19 mouse cellular contexts compared by ENCODE assay signal in genomic region chr10:80717281-80717680, GRCm38 (mm10).
"Had no signal": no experiment of that assay in that cellular context is flagged by ENCODE, and none has a peak within 500 bp of the region (broad histone marks: within the 10 kb centered on the region; RNA-seq: fewer than 3 reads in every experiment).

No protein-coding gene starts in this region.

- H3K27ac ChIP-seq: kidney, postnatal 0 days; left cerebral cortex, adult 2 months; liver, embryonic 14.5 days; lung, embryonic 15.5 days; neural tube, embryonic 12.5 days; neural tube, embryonic 15.5 days; stomach, postnatal 0 days had no signal

- H3K4me3 ChIP-seq: left cerebral cortex, adult 2 months; lung, embryonic 15.5 days; neural tube, embryonic 12.5 days; neural tube, embryonic 15.5 days had no signal

- H3K9me3 ChIP-seq: lung, embryonic 15.5 days; neural tube, embryonic 12.5 days; neural tube, embryonic 15.5 days had no signal

- DNase-seq: kidney, postnatal 36 days; layer of hippocampus, postnatal 36 days; lung, adult 18-20 months; lung, postnatal 10 days; lung, postnatal 36 days; midbrain, embryonic 14.5 days; right cerebral cortex, adult 18-20 months; right cerebral cortex, postnatal 14 days; right cerebral cortex, postnatal 4 days; thymus, adult 2 months; thymus, postnatal 14 days; thymus, postnatal 4 days had no signal

- H3K27me3 ChIP-seq: lung, embryonic 15.5 days; neural tube, embryonic 12.5 days; neural tube, embryonic 15.5 days had no signal

- H3K4me1 ChIP-seq: lung, embryonic 15.5 days; neural tube, embryonic 12.5 days; neural tube, embryonic 15.5 days had no signal
